Mouse (Mus musculus) embryo, embryonic 10 days (tissue): ENCODE measurements around the gene Immp2l.
"Not testable (repeated sequence)": the region's sequence is repeated elsewhere in the genome, so short reads cannot be mapped to it uniquely, and the experiment has no call there.

ENCODE experiments used
- DNase-seq: peaks from one replicate; pipeline ENCODE4 v3.0.0-alpha.2; 2015; ENCODE audit warnings: low spot score

Gene Immp2l

GRCm38 (mm10) chr12:41023511-41024421, at the start of gene Immp2l:
Gene Immp2l (plus strand): TSS chr12:41024090.
- peak; percentile 95 for DNase-seq

DNA sequence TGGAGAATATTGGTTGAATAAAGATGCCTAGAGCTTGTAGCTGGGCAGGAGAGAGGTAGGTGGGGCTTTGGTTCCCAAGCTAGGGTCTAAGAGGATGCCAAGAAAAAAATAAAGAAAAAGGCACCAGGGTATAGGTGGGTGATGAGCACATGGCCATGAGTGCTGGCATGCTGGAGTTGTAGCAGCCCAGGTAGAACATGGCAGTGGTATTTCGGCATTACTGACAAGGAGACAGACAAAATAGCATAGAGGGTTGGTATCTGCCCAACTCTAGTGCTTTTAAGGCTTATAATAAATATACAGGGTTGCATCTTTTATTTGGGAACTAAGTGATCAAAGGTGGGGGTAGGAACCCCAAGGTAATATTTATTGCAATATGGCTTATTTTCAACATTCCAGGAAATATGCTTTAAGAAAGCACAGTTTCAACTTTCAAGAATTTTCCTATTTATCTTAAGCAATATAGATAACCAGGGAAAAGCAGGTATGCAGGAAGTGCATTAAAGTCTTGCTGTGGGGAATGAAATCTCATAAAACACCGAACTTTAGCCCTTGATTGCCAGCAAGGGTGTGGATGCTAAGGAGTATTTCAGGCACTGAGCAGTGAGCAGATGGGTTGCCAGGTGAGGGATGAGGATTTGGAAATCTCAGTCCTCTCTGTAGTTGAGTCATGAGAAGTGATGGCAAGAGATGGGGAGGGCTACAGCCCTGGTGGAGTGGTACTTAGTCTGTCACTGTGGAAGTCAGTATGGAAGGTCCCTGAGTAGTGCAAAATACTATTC, 45.0 kb upstream of the Immp2l start:
- DNase-seq = no peak

- no peak for DNase-seq
These were observed 44.2 kb upstream of the Immp2l start for GRCm38 (mm10) chr12:40979716-40980115.

DNA sequence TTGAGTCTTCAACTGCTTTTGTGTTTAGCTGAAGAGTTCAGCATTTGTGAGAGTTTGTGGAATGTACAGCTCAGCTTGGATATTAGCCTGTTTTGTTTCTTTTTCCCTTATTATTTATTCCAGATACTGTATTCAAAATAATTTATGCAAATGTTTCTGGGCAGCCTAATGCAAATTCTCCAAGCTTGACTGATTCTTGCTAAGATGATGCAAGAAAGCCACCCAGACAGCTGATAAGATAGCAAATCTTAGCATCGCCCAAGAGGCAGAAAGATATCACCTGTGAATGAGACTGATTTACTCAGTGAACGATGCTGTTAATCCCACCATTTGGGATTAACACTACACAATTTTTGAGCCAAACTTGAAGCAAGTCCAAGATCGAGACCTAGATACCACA, 43.7 kb upstream of the Immp2l start:
- DNase-seq = no peak

GRCm38 (mm10) chr12:40983021-40983420, 40.9 kb upstream of the Immp2l start:
- DNase-seq = no peak

DNA sequence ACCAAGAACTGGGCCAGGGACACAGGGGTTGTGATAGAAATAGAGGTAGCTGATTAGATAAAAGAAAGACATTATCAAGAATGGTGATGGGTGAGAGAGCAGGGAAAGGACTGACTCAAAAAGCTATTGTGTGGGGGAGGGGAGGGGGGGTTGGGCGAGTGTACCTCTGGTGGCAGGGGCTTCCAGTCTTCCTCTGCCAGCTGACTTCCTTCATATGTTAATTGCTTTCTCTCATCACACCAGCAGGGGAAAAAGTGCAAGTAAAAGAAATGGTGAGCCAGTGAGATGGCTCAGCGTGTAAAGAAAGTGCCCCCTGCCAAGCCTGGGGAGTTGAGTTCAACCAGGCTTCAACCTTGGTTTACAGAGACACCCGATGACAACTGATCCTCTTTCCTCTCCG, 39.2 kb upstream of the Immp2l start:
- no peak for DNase-seq

DNA sequence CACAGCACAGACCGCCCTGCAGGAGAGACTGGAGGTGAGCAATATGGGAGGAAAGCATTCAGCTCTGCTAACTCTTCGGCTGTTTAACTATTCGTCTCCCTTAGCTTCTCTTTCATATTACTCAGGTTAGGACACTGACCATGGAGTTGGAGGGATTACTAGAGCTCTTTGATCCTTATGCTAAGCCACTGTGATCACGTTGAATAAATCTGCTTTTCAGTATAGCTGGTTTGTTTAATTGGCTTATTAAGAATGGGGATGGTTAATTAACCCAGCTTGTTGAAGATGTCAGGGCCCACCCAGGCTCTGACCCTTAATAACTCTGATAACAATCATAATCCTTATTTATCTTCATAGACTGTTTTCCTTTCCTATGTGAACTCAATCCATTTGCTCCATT, 38.1 kb upstream of the Immp2l start:
- DNase-seq = no peak

DNA sequence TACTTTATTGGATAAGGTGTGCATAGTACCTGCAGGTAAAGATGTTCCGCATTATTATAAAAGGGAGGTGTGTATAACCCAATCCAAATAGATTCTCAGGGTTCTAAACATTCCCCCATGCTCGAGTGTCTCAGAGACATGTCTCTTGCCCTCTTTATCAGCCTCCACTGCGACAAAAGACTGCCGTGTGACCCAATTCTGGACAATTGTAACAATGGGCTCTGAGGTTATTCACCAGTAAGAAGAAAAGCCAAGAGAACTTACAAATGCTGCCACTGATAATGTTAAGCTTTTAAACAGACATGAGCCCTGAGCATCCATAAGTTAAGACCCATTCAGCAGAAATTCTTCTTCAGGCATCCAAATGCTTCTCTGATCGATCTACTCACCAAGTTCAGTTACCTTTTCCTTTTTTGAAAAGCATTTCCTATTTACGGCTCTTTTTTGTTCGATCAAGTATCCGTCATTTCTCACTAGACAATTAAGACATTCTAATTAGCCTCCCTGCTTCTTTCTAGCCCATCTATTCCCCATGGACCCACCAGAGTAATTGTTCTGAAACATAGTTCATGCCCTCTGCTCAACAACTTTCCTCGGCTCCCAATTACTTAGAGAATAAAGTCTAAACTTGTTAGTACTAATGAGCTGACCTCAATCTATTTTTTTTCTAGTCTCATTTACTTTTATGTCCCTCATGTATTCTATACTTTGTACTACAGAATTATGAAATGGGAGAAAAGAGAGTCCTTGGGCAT, 35.4 kb upstream of the Immp2l start:
- no peak for DNase-seq

- no peak for DNase-seq
These were observed 32.2 kb upstream of the Immp2l start for GRCm38 (mm10) chr12:40991647-40992046.

- DNase-seq = not testable (repeated sequence)
These were observed 31.7 kb upstream of the Immp2l start for GRCm38 (mm10) chr12:40992237-40992636.

GRCm38 (mm10) chr12:40994846-40995245, 29.0 kb upstream of the Immp2l start:
- DNase-seq = no peak

GRCm38 (mm10) chr12:40995618-40996370, 28.1 kb upstream of the Immp2l start:
- no peak for DNase-seq

- no peak for DNase-seq
These were observed 1.4 kb upstream of the Immp2l start for GRCm38 (mm10) chr12:41022516-41022915.

DNA sequence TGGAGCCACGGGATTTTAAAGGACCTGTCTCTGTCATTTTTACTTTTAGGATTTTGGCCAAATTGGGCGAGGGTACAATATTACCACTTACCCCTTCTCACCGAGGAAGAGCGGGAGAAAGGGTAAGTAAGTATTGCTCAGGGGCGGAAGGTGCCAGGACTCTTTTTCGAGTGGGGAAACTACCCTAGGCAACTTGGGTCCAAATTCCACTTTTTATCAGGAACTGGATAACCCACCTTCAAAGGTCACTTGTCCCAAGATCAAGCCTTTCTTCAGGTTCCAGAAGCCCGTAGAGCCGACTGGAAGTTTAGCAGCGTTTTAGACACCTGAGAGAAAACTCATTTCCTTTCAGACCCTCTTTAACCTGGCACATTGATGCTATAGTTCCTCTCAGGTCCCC, 622 bp downstream of the Immp2l start:
- DNase-seq = no peak

DNA sequence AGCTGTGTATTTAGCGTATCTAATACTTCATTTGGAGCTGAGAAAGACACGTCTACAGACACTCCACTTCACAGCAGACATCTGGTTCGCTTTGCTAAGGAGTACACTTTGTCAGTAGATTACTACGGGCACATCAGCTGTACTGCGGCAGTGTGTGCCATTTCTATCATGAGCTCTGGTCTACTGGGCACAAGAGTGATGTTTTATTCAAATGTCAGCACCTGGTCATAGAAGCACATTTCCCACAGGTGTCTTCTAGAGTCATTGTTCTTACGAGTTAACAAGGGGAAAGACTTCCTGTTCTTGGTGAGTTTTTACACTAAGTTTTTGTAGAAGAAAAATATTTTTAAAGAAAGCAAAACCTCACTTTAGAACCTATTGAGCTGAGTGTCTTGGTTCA, 3.6 kb downstream of the Immp2l start:
- DNase-seq = no peak

DNA sequence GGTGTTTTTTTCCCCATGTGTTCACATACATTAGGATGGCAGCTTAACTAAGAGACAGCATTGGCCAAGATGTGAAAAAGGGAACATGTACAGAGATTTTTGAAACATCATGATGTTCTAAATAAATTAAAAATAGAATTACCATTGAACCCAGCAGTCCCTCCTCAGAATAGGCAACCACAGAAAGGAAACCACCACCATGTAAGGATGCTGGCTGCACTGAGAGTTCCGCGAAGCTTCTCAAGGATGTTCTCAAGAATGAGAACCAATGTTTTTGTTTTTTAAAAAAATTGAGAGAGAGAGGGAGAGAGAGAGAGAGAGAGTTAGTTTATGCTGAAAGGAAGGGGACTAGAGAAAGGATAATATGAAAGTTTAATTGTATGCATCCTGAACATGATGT, 7.2 kb downstream of the Immp2l start:
- DNase-seq = no peak

GRCm38 (mm10) chr12:41033196-41033595, 9.3 kb downstream of the Immp2l start:
- no peak for DNase-seq

DNA sequence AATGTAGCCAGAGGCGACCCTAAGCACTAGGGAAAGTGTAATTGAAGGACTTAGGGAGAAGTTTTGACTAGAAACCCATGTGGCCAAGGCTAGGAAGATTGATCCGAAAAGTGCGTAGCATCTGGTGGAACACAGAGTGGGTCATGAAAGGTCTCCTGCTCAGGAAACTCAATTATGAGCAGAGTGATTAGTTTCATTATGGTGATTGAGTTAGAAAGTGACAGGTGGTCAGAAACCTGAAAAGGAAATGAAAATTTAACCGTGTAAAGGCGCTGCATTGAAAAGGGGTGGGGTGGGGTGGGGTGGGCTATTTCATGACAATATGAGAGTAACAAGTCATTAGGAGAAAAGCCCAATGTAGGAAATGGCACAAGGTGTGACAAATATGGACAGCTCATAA, 15.9 kb downstream of the Immp2l start:
- no peak for DNase-seq

DNA sequence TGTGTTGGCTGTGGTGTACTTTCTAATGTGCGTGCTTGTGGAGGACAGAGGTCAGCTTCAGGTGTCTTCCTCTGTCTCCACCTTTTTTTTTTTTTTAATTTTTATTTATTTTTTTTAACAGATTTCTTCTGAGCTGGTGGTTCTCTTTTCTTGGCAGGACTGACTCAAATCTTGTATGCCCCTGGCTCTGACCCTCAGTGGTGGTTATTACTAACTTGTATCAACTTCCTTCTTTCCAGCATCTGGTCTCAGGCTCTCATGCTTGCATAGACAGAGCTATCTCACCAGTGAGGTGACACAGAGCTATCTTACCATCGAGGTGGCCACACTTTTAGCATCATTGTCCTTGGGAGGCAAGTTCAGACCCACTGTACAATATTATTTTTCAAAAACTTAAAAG, 17.8 kb downstream of the Immp2l start:
- DNase-seq = no peak

- DNase-seq = no peak
These were observed 20.7 kb downstream of the Immp2l start for GRCm38 (mm10) chr12:41044493-41045132.

DNA sequence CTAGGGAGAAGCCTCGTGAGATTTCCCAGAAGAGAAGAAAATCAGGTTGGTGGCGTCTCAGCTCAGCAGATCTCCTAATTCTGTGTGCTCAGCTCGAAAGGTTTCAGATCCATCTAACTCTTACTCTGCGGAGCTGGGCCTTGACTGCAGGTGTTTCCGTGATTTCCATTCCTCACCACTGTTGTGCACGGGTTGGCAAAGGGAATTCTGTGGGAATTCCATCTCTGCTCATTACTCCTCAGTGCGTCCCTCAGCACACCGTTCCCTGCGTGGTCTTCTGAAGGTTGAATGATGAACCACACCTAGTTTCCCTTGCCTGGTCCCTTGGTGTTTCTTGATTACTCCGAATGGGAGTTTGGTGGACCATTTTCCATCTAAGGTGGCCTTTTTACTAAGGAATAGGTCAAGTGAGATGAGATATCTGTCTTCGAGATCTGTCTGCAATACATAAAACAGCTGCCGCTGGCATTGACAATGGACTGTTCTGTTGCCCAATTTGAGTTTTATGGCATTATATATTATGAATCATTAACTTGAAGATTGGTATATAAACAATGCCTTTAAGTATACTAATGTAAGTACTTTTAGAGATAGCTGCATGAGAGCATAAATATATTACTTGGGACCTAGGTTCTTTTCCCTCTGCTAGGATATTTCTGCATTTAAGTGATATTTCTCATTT, 23.3 kb downstream of the Immp2l start:
- DNase-seq = no peak
